Mouse (Mus musculus) urinary bladder, postnatal 10 days (tissue): ENCODE measurements around the gene Gm5475.
"Not testable (repeated sequence)": the region's sequence is repeated elsewhere in the genome, so short reads cannot be mapped to it uniquely, and the experiment has no call there.

ENCODE experiments used
- DNase-seq: peaks from one replicate; pipeline ENCODE4 v3.0.0; 2022; ENCODE audit warnings: low spot score

Gm5475 gene

DNA sequence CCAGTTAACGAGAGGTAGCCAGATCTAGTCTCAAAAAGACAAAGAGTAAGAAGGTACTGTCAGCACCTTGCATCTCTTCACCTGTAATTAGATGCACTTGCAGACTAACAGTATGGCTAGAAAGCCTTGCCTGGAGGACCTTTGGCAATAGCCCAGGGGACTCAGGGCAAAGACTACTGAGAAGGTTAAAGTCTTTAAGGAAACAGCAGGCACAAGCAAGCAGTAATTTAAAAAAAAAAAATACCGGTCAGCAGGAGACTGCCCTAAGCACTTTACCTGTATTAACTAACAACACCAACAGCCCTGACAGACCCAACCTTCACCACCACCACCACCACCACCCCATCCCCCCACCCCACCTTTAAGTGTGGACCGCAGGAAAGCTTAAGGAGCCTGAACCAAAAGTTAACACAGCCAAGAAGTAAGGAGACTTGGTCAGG lies at the start of gene Gm5475:
Gene Gm5475 (plus strand): TSS at position 390 of the 440 bp plus-strand sequence.
- DNase-seq, result not testable (repeated sequence)

DNA sequence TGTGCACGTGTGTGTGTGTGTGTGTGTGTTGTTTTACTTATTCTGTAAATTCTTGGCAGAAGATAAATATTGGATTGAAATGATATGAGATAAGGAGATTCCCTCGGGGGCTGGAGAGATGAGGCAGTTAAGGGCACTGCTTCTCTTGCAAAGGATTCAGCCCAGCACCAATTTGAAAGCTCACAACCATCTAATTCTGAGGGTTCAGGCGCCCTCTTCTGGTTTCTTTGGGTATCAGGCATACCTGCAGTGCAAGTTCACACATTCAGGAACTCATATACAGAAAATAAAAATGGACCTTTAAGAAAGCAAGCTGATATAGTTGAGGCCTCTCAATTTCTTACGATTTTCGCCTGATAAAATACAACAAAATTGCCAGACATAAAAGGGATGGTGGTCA lies 46.9 kb upstream of the Gm5475 start:
- DNase-seq, result no peak

DNA sequence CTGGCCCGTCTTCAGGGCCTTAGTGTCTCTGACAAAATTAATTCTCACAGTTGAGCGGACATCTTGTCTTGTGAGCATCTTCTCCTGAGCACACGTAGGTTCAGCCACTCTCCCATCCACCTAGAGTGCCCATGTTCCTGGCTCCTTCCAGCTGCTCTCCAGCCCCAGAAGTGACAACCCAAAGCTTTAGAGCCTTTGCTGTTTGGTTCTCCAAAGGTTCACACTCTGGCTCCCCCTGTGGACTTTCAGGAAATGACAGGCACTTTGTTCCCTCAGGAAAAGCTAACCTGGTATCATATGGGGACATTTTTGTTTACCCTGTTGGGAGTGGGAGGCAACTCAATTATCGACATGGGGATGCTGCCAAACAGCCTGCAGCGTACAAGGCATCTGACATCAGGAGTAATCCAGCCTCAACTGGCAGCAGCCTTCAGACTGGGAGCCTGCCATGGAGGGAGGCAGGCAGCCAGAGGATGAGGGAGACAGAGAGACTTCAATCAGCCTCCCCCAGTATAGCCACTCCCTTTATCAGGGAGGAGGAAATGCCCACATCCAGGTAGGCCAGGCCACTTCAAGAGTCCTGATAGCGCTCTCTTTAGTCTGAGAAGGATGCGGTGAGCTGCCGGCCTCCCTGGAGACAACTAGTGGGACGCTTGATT lies 44.0 kb upstream of the Gm5475 start:
- DNase-seq, result not testable (repeated sequence)

DNA sequence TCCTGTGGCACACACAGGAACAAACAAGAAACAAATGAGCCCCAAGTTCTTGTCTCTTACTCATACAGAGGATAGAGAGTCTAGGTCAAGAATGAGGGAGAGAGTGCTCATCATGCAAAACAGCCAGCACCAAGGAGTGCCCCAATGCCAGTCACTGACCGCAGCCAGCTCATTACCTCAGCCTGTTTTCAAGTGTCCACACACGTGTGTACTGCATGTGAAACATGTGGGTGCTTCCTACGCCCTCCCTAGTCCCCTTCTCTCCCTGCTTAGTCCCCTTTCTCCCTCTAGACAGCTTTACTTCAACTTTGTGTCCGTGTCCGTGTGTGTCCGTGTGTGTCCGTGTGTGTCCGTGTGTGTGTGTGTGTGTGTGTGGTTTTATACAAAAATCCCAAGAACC lies 42.3 kb upstream of the Gm5475 start:
- DNase-seq, result no peak

DNA sequence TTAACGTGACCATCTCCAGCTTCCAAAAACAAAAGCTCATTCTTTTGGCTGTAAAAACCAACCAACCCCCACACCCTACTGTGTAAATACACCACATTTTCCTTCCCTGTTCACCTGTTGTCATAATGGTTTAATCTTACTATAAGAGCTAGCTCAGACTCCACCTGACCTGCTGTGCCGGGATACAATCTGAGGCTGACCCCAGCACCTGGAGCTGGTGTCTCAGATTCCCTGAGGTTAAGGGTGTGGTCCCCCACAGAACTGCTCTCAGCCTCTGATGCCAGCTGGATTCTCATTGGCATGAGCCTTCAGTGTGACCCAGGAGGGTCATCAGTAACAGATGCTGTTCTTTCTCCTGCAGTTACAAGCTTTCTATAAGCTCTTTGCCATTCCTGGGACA lies 41.8 kb upstream of the Gm5475 start:
- no peak for DNase-seq

DNA sequence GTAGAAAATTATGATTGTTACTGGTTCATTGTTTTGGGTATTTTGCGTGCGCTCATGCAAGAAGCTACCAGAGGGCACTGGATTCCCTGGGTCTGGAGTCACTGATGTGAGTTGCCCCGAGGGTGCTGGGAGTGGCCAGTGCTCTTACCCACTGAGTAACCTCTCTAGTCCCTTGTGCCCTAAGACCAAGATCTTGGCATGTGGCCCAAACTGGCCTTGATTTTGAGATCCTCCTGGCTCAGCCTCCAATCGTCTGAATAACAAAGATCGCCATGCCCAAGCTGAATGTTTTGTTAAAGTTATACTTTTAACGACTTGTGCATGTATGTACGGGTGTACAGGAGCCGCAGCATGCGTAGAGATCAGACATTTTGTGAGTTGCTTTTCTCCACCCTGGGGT lies 36.2 kb upstream of the Gm5475 start:
- DNase-seq, result no peak

DNA sequence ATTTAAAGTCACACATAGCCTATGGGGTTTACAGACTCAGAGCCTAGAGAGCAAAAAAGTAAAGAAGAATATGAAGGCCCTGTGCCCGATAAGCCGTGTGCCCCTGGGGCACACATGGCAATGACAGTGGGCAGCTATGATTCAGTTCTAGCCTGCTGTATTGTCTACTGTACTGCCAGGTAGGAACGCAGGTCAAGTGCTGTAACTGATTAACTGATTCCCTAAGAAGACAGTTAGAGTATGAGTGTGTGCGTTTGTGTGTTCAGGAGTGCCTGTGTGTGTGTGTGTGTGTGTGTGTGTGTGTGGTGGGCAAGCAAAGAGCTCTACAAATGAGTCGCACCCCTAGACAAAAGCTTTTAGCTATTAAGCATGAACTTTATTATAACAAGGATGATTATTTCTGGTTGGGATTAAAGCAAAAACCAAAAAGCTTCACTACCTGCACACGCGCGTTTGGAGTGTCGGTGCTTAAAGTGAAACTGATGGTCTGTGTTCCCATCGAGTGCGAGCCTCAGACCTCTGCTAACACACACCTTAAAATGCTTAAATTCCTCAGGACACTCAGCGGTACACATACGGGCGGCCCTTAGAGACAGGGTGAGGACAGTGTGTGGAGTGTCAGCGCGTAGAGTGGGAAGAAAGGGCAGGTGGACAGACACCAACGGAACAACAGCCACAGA lies 34.3 kb upstream of the Gm5475 start:
- no peak for DNase-seq

DNA sequence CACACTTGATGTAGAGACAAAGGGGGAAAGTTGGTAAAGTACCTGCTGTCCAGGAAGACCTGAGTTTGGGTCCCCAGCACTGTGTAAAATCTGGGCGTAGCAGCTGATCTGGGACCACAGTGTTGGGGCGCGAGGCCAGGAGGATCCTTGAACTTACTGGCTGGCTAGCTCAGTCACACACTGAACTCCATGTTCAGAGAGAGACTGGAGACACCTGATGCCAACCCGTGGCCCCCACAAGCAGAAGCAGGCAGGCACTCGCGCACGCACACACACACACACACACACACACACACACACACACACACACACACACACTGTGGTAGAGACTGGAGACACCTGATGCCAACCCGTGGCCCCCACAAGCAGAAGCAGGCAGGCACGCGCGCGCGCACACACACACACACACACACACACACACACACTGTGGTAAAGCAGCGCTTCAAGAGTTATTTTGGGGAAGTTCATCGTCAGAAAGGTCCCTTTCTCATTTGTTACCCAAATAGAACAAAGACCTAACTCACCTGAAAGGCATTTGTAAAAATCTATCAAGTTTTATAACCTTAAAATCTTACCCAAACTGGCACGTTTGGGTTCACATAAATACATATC lies 33.6 kb upstream of the Gm5475 start:
- DNase-seq, result no peak

DNA sequence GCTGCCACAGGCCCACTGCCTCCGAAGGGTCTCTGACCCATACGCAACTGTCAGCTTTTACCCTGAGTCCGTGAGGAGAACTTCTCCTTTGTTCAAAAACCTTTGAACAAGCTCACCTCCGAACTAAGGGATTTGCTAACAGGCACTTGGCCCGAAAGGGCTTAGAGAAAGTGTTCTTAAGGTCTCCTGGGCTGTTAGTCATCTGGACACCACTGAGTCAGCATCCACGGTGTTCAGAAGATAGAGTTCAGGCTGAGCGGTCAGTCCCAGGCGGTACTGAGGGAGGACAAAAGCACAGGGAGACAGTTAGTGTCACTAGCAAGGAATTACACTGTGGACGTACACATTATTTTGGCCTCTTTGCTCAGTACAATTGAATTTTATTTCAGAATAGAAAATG lies 33.1 kb upstream of the Gm5475 start:
- DNase-seq, result no peak

DNA sequence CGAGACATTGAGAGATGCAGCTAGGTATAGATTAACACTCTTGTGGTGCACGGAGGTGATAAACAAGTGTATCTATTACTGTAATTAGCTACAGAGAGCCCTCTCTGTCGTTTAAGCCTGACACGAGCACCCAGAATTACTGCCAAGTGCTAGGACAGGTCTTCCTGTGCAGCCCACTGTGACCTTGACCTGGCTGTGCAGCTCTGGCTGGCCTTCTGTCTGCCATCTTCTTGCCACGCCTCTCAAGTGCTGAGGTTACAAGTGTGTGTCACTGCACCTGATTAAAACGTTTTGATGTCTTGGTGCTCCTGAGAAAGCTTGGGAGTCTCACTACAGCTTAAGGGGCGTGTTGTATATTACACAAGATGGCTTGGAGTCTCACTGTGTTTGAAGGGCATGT lies 30.9 kb upstream of the Gm5475 start:
- no peak for DNase-seq

DNA sequence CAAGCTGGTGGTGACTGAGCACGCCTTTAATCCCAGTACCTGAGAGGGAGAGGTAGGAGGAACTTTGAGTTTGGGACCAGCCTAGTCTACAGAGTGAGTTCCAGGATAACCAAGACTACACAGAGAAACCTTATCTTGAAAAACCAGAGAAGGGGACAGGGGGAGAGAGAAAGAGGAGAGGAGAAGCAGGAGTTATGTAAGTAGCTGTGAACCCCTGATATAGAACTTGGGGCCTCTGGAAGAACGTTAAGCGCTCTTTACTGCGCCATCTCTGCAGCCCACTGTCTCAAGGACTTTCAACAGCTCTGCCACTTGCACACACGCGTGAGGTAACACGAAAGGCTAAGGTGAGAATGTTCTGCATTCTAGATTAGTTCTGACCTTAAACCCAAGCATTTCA lies 30.3 kb upstream of the Gm5475 start:
- no peak for DNase-seq

DNA sequence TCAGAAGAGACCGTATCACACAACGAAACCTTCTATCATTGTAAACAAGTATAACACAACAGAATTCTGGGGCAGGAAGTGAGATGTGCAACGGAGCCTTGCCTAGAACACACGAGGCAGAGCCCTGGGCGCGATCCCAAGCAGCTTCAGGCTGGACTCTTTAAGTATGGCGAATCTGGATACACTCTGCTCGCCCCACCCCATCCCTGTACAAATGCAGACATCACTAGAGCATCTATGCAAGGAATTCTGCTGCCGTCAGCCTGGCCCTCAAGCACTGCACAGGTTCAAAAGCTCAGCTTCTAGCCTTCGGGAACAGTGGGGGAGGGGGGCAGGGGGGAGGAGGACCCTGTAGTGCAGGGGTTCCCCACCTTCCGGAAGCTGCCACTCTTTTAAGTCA lies 28.9 kb upstream of the Gm5475 start:
- no peak for DNase-seq

DNA sequence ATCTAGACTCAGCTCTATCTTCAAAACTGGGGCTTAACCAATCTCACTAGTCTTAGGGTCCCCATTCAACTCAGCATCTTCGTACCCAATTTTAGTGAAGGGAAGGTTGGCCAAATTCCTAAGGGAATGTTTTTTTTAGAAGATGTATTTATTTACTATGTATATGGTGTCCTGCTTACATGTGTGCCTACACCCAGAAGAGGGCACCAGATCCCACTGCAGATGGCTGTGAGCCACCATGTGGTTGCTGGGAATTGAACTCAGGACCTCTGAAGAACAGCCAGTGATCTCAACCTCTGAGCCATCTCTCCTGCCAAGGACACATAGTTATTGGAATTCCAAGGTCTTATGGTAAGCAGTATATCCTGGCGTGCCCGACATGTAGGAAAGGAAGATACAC lies 26.4 kb upstream of the Gm5475 start:
- no peak for DNase-seq

DNA sequence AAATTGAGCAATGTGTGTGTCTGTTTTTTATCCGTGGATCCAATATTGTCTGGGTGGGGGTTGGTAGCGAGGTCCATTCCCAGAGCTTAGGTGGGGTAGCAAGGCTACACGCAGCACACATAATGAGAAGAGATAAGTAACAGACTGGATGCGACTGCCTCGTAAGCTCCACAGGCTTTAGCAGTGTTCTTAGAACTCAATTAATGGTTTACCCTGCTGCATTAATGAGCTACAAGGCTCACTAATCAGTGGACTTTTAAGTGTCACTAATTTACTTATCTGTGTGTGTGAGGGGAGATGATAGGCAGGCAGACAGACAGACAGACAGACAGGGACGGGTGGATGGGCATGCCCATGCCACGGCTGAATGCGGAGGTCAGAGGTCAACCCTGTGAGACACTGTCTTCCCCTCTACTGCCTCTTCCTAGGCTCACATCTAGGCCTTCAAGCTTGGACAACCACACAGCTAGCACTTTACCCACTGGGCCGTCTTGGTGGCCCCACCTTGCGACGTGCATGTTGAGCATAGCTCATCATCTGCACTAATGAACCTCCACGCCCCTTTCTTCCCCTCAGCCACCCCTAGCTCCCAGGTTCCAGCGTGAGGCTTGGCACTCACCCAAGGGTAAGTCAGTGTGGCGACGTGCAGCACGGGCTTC lies 21.2 kb upstream of the Gm5475 start:
- DNase-seq, result no peak

DNA sequence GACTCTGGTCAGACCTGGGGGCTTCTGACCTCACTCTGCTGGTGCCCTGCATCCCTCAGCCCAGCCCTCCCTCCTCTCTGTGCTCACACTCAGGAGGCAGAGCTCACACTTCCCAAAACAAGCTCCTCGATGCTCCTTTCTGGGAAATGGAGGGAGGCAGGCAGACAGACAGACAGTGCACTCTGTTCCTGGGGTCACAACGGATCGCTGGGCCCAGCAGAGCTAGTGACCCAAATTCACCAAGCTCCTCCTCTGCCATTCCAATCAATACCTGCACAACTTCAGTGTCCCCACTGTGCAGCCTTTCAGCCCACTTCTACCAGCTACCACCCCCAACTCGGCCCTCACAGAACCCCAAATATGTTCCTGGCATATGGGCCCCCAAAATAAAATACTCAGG lies 20.1 kb upstream of the Gm5475 start:
- no peak for DNase-seq

DNA sequence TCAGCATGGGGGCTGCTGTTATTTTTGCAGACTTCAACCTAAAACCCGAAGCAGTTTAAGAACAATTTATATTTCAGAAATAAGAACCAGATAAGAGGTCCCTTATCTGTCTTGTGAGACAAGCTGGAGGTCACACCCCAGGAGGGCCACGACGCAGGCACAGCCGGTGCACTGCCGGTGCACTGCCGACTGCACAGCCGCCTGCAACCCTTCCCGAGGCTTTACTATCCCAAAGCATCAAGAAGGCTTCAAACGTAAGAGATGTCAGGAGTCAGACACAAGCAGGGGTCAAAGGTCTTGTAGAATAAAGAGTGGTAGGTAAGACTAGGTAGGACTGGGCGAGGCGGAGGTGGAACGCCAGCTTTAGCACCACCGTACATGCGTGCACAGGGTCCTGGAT lies 19.6 kb upstream of the Gm5475 start:
- no peak for DNase-seq

DNA sequence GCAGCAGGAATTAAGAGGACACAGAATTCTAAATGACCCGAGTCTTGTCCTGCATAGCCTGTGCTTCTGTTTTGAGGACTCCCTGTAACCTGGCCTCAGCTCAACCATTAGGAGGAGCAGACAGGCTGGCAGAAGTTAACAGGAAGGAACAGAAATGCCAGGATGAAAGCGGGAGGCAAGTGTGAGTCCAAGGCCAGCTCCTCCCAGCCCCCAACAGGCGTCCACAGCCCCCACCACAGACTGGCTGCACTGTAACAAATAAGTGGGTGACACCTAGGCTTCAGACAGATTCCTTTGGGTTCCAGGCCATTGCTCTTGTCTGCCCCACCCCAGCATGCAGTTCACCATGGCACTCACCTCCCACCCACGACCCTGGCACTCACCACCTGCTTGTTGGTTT lies 19.1 kb upstream of the Gm5475 start:
- DNase-seq, result no peak

DNA sequence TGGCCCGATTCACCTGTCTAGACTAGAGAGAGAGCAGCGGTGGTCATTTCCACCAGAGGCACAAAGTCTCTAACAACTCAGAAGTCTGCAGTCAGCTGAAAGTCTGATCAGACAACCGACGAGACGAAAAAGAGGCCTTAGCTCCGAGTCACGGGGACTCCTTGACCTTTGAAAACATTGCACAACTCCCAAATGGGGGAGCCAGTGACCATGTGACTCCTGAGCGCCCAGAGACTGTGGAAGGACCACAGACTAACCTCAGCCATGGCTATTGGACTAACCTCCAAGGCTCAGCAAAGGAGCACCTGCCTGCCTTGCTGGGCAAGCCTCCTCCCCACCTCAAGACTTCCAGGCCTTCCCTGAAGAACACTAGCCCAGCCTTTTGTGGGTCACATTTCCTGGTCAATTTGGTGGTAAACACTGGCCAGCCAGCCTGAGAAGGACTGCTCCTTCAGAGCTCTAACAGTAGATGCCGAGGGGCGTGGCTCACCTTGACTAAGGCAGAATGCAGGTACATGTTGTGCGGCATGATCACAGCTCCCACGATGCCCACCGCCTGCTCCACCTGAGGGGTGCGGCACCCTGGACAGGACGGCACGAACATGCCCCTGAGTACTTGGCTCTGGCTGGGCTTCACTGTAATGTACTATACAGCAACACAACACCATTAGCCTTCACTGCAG lies 18.5 kb upstream of the Gm5475 start:
- no peak for DNase-seq

DNA sequence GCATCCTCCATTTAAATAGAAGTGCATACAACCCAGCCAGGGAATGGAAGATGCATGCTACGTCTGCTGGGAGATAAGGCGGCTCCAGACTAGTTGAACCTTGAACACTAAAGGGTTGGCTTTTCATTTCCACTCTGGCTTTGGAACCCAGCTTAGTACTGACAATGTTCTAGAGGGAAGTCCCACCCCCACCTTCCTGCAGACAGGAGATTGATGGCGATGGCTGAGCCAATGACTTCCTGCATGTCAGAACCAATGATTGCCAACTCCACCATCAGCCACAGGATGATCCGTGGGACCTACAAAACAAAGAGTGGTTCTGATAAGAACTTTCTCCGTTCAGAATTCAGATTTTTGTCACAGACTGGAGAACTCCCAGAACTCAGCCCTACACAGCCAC lies 15.9 kb upstream of the Gm5475 start:
- DNase-seq, result no peak

DNA sequence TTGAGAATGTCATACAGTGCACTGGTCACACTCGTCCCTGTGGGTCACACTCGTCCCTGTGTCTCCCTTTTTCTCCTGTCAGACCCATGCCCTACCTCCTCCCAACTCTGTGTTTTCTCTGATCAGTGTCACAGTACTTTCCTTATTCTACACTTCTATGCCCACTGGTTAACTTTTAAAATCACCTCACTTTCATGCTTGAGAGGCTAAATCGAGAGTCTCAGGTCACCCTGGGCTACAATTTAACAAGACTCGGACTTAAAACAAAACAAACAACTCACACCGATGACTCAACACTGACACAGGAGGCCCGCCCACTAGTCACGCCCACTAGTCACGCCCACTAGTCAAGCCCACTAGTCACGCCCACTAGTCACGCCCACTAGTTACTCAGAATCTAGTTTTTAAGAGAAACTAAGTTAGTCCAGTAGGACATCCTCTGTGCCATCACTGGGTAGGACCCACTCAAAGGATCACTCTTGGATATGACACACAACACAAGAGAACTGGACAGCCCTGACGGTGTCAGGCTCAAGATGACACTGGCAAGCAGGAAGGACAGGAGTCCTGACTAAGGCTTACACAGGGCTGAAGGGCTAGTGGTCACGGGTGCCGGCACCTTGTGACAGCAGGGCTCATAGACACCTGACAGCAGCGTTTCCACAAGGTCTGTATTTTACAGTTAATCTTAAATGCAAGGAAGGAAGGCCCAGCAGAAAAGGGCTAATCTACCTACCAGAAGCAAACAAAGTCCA lies 10.9 kb upstream of the Gm5475 start:
- DNase-seq, result no peak

DNA sequence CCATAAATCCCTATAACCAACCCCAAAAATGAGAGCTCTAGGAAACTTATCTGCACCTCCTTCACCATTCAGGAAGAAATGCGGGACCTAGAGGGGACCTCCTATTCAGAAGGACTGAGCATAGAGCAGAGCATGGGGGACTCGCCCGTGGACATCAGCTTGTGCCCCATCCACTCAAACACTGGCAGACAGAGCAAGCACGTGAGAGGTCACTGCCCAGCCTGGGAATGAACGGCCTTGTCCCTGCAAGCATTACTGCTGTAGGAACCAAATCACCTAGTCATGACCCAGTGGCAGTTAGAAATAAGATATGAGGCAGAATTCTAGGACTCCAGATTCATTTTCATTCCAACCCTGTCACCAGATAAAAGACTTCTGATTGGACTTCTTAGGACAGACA lies 10.2 kb upstream of the Gm5475 start:
- no peak for DNase-seq

DNA sequence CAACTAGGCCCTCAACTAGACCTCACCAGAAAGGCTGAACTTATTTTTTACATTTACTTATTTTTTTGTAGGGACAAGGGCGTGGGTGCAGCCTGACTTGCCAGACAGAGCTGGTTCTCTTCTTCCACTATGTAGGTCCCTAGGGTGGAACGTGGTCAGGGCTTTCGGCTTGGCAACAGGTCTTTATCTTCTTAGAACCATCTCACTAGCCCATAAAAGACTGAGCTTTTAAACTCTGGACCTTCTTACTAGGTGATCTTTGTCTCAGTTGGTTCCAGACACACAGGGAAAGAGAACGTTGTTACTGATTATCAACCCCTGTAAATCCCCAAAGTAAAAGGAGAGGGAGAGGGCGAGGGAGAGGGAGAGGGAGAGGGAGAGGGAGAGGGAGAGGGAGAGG lies 8.6 kb upstream of the Gm5475 start:
- no peak for DNase-seq
